Mouse (Mus musculus): ENCODE data around the gene Ppfia1.

DNA sequence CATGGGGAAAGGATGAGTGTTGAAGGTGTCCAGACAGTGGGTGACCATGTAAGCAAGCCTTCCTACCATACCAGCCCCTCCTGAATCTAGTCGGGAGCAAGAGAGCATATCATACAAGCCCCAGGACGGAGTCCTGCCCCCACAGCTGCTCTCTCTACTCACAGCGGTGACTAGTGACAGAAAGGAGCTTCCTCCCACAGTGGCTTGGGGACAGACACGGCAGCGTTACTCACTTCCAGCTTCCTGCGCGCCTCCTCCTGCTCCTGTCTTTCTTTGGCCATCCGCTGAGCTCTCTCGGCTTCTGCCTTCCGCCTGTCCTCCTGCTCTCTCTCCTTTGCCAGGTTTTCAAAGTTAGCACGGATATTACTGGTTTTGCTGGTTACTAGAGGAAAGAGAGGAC, 112.1 kb downstream of the Ppfia1 start:
- TF ChIP-seq CTCF (IDR thresholded peaks at IDR 0.05; ENCODE audit: low read depth) (no peak), EP300 (IDR thresholded peaks at IDR 0.05; ENCODE audit: low read depth) (no peak)

Measured in heart, postnatal 0 days (tissue).